Mouse (Mus musculus) lung, adult 2 months (tissue): ENCODE data around the gene Col8a2. TPM values are rescaled to one million over a fixed set of nuclear protein-coding genes. Genes with fewer than 3 reads are reported as not detected.

Source experiments
- DNase-seq: peaks from one replicate; pipeline ENCODE4 v3.0.0; 2022
- H3K4me1 ChIP-seq: fragments of 200-500 bp; 2 replicates; pipeline ENCODE4 v1.6.1; 2011; ENCODE audit warnings: low read length; ENCODE audit not compliant: control insufficient read depth, insufficient read depth
- H3K4me3 ChIP-seq: fragments of 200-500 bp; replicated peaks from 2 replicates; pipeline ENCODE3; 2011; ENCODE audit warnings: low read depth, mild to moderate bottlenecking, control low read depth, low read length; ENCODE audit errors: extremely low read depth
- CTCF ChIP-seq: fragments of 200-500 bp; IDR thresholded peaks from 2 replicates; pipeline ENCODE4 v1.5.1; 2011; ENCODE audit warnings: mild to moderate bottlenecking, low read length, control low read depth; ENCODE audit not compliant: insufficient read depth
- POLR2A ChIP-seq: fragments of 200-500 bp; IDR thresholded peaks from 2 replicates; pipeline ENCODE4 v1.6.1; 2011; ENCODE audit warnings: low read depth, mild to moderate bottlenecking, control low read depth, low read length, borderline replicate concordance; ENCODE audit errors: extremely low read depth
- WGBS: fragments of 180-500 bp; shearing (Covaris S2); methylation state at CpG from one replicate; pipeline ENCODE4 v1.1.7; 2018; 5-methylcytosine and 5-hydroxymethylcytosine counted together
- polyA plus RNA-seq: library from polyadenylated mRNA; depleted of rRNA; stranded (reverse); fragments of >200 nt; gene quantifications from 2 replicates; pipeline ENCODE4 v1.2.3, GENCODE M21; 2012

Col8a2 gene
- polyA plus RNA-seq, 1 experiment = 4.4 TPM

DNA sequence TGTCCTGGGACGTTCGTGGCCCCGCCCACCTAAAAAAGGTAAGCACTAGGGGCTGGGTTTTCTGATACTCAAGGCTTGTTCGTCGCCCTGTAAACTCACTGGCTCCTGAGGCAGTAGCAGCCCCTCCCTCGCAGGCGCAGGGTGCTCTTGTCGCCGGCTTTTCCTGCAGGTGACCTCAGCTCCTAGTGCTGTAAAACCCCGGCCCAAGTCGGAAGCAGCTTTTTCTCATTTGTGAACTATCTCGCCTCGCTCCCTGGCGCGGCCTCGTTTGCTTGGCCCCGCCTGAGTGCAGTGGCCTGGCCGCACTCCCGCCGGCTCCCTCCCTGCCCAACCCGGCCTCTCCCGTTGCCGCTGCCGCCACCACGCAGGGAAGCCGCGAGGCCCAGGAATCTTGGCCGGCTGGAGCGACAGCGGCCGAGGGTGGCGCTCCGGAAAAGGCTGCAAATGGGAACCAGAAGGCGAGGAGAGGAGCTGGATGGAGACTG lies 10.1 kb downstream of the Col8a2 start:
- DNase-seq = peak; percentile 64
- H3K4me3 ChIP-seq = peak overlapping the region; percentile 19
- no peak for TF ChIP-seq POLR2A
- WGBS = 2% methylated on average over 34 of the region's 34 CpGs
- peaks cover 6% of the 10 kb centered on the region; the same call in 1 of the 2 replicates for H3K4me1 ChIP-seq

- TF ChIP-seq POLR2A (no peak), CTCF (no peak)
- 3% methylated on average over 50 of the region's 50 CpGs for WGBS
- H3K4me3 ChIP-seq = no peak overlapping the region
- DNase-seq = no peak
- H3K4me1 ChIP-seq = peaks cover 6% of the 10 kb centered on the region; the same call in 1 of the 2 replicates
Measured at GRCm38 (mm10) chr4:126300916-126301583, 14.5 kb downstream of the Col8a2 start.

DNA sequence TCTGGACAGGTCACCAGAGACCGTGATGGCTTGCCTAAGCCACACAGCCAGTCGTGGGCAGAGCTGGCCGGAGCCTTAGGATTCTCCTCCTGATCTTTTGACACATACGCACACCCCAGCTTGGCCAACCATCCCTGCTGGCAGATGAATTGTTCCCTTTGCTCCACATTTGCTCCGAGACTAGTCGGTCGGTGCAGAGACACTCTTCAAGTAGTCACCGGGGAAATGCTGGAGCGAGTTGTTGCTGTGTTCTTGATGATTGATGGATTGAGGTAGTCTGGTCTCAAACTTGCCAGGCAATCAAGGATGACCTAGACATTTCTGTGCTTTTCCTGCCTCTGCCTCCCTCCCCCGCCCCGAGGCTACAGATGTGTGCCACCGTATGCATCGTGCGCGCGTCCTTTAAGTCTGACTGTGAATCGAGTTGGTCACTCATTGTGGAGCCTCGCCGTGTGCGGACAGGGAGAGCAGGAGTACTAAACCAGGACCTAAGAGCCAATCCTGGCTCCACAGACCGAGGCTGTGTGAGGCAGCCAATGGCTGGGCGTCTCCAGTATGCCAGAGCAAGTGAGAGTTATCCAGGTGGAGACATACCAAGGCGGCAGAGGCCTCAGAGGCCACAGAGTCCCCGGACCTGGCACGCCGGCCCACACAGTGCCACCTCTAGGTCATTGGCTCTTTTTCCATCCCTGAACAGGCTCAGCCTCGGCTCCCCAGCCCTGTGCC lies 15.2 kb downstream of the Col8a2 start:
- WGBS = 20% methylated on average over 27 of the region's 27 CpGs
- TF ChIP-seq POLR2A = no peak
- TF ChIP-seq CTCF = no peak
- no peak overlapping the region for H3K4me3 ChIP-seq
- no peak for DNase-seq
- H3K4me1 ChIP-seq = peaks cover 3% of the 10 kb centered on the region; the same call in 1 of the 2 replicates

- H3K4me3 ChIP-seq = no peak overlapping the region
- TF ChIP-seq POLR2A (no peak), CTCF (no peak)
- 63% methylated on average over 4 of the region's 4 CpGs for WGBS
- DNase-seq = no peak
- no peaks in the 10 kb centered on the region for H3K4me1 ChIP-seq
Measured at GRCm38 (mm10) chr4:126303877-126304276, 17.3 kb downstream of the Col8a2 start.

DNA sequence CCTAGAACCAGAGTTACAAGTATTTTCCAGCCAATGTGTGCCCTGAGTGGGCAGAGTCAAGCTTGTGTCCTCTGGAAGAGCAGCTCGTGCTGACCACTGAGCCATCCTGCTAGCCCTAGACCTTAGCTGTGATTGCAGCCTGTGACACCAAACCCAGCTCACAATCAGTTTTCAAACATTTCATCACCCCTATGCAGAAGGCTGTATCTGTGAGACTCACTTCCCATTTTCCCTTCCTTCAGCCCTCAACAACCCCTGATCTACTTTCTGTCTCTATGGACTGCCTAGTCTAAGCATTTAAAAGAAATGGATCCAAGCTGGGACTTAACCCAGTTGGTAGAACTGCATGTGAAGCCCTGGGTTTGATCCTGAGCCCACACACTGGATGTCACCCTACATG lies 18.8 kb downstream of the Col8a2 start:
- no peak for DNase-seq
- no peak overlapping the region for H3K4me3 ChIP-seq
- no peaks in the 10 kb centered on the region for H3K4me1 ChIP-seq
- no peak for TF ChIP-seq POLR2A
- no peak for TF ChIP-seq CTCF
- WGBS = 89% methylated on average over 1 of the region's 1 CpGs

GRCm38 (mm10) chr4:126306058-126306457 lies 19.5 kb downstream of the Col8a2 start:
- 89% methylated on average over 6 of the region's 6 CpGs for WGBS

GRCm38 (mm10) chr4:126306827-126307226 lies 20.2 kb downstream of the Col8a2 start:
- Histone ChIP-seq H3K4me3 (no peak overlapping the region), H3K4me1 (no peaks in the 10 kb centered on the region)
- TF ChIP-seq CTCF (no peak), POLR2A (no peak)
- WGBS = 14% methylated on average over 2 of the region's 2 CpGs
- DNase-seq = no peak

More at GRCm38 (mm10) chr4:126306058-126306457, 19.5 kb downstream of the Col8a2 start:
- no peaks in the 10 kb centered on the region for H3K4me1 ChIP-seq
- H3K4me3 ChIP-seq = no peak overlapping the region
- no peak for DNase-seq
- TF ChIP-seq CTCF (no peak), POLR2A (no peak)

DNA sequence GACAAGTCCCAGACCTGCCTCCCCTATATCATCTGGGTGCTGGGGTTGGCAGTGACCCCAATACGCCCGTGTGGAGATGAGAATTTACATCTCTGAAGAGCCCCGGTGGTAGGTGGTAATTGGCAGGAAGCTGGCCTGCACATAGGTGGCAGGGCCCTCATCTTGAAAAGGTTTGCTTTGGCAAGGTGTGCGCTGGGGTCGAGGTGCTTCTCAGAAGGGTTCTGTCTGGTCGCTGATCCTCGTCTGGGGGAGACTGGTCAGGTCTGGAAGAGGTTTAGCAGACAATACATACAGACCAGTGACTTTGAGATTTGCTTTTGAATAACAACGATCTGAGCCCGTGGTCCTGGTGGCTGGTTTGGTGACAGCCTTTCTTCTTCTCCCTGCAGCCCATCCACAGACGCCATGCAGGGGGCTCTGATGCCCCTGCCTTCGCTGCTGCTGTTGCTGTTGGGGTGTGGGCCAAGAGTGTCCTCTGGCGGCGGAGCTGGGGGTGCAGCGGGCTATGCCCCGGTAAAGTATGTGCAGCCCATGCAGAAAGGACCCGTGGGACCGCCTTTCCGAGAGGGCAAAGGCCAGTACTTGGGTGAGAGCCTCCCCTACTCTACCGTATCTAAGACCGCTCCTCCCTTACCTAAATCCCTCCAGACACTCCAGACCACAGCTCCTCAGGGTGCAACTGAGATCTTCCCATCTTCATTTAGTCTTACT lies 22.8 kb downstream of the Col8a2 start:
- WGBS = 17% methylated on average over 20 of the region's 20 CpGs
- Histone ChIP-seq H3K4me1 (no peaks in the 10 kb centered on the region), H3K4me3 (no peak overlapping the region)
- TF ChIP-seq POLR2A = no peak
- TF ChIP-seq CTCF = 0 out of 2 replicates have a peak, but pooled peaks have one; percentile 7
- no peak for DNase-seq

- no peak overlapping the region for H3K4me3 ChIP-seq
- DNase-seq = peak; percentile 85
- no peak for TF ChIP-seq POLR2A
- TF ChIP-seq CTCF = peak; percentile 72
- 2% methylated on average over 7 of the region's 7 CpGs for WGBS
- H3K4me1 ChIP-seq = no peaks in the 10 kb centered on the region
Measured at GRCm38 (mm10) chr4:126309922-126310309, 23.3 kb downstream of the Col8a2 start.

DNA sequence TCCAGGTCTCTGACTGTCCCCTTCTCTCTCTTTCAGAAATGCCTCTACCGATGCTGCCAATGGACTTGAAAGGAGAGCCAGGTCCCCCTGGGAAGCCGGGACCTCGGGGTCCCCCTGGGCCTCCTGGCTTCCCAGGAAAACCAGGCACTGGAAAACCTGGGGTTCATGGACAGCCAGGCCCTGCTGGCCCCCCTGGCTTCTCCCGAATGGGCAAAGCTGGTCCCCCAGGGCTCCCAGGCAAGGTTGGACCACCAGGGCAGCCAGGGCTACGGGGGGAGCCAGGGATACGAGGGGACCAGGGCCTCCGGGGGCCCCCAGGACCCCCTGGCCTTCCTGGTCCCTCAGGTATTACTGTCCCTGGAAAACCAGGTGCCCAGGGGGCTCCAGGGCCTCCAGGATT lies 23.8 kb downstream of the Col8a2 start:
- no peak for DNase-seq
- WGBS = 74% methylated on average over 7 of the region's 7 CpGs
- Histone ChIP-seq H3K4me1 (no peaks in the 10 kb centered on the region), H3K4me3 (no peak overlapping the region)
- TF ChIP-seq POLR2A (no peak), CTCF (no peak)
